ENCODE assay signal across 7 mouse cellular contexts in the genomic region with DNA sequence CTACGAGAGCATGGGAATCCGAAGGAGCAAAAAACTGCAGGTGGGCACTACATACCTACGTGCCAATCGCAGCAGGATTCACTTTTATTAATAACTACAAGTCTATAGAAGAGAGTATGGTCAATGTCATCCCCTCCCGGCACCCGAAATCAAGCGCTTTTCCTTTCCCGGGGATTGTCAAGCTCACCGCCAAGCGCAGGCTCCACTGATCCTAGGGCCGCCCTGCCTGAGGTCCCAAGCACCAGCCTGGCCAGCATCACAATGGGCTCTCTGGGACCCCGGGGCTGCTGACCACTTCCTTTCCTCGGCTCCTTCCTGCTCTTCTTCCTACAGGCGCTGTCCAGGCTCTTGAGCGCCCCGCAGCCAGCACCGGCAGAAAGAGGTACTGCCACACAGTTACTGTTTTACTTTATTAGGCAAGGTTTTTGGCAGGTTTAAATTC. TPM values are rescaled to one million over a fixed set of nuclear protein-coding genes. Genes with fewer than 3 reads are reported as not detected.
DNase-seq lines count a peak whose midpoint lies in the region; ATAC-seq and TF ChIP-seq lines count a peak whose summit lies in the region.

TSS of gene Usp45 (plus strand) at position 294 of the 442 bp plus-strand sequence.
TSS of gene Tstd3 (minus strand) at position 350 of the 442 bp plus-strand sequence.

- TF ChIP-seq POLR2A in kidney, adult 2 months (IDR thresholded peaks at IDR 0.05; ENCODE audit: low read depth, low read length), result no peak

- peak; percentile 81 for TF ChIP-seq CTCF in kidney, adult 2 months (conservative IDR thresholded peaks at IDR 0.05; ENCODE audit: insufficient read depth, insufficient read length, low read depth, low read length)

- peak within 1 kb of the TSS; percentile 66 for H3K4me3 ChIP-seq in embryonic facial prominence, embryonic 12.5 days
- peak within 1 kb of the TSS; percentile 97 for H3K4me3 ChIP-seq in kidney, adult 2 months (ENCODE audit: insufficient read depth, low read depth, low read length)
- H3K4me3 ChIP-seq in limb, embryonic 11.5 days (ENCODE audit: low read depth, low read length), result peak within 1 kb of the TSS; percentile 61
- peak within 1 kb of the TSS; percentile 68 for H3K4me3 ChIP-seq in midbrain, embryonic 13.5 days (replicated peaks)

- no peaks in the 10 kb centered on the region for H3K36me3 ChIP-seq in embryonic facial prominence, embryonic 12.5 days
- no peaks in the 10 kb centered on the region for H3K36me3 ChIP-seq in kidney, adult 2 months (ENCODE audit: control insufficient read depth, insufficient read depth, low read length)
- H3K36me3 ChIP-seq in limb, embryonic 11.5 days (ENCODE audit: control insufficient read depth, insufficient read depth, low read length), result no peaks in the 10 kb centered on the region
- H3K36me3 ChIP-seq in midbrain, embryonic 13.5 days, result no peaks in the 10 kb centered on the region

- peak within 1 kb of the TSS; percentile 49 for H3K9ac ChIP-seq in embryonic facial prominence, embryonic 12.5 days
- H3K9ac ChIP-seq in limb, embryonic 11.5 days (ENCODE audit: low read length), result peak within 1 kb of the TSS; percentile 57
- H3K9ac ChIP-seq in midbrain, embryonic 13.5 days (replicated peaks), result peak within 1 kb of the TSS; percentile 79

- H3K9me3 ChIP-seq in embryonic facial prominence, embryonic 12.5 days, result no peaks in the 10 kb centered on the region
- no peaks in the 10 kb centered on the region for H3K9me3 ChIP-seq in limb, embryonic 11.5 days (ENCODE audit: control insufficient read depth, low read length)
- H3K9me3 ChIP-seq in midbrain, embryonic 13.5 days, result no peaks in the 10 kb centered on the region

- 2% methylated on average over 17 of the region's 17 CpGs for WGBS in embryonic facial prominence, embryonic 12.5 days
- under 1% methylated on average over 17 of the region's 17 CpGs for WGBS in kidney, adult 2 months
- 2% methylated on average over 17 of the region's 17 CpGs for WGBS in limb, embryonic 11.5 days
- WGBS in midbrain, embryonic 13.5 days, result under 1% methylated on average over 17 of the region's 17 CpGs

- no peaks in the 10 kb centered on the region for H3K27me3 ChIP-seq in embryonic facial prominence, embryonic 12.5 days
- H3K27me3 ChIP-seq in kidney, adult 2 months (replicated peaks; ENCODE audit: control insufficient read depth, insufficient read depth, low read length), result no peaks in the 10 kb centered on the region
- no peaks in the 10 kb centered on the region for H3K27me3 ChIP-seq in limb, embryonic 11.5 days (ENCODE audit: control insufficient read depth, insufficient read depth, low read length)
- no peaks in the 10 kb centered on the region for H3K27me3 ChIP-seq in midbrain, embryonic 13.5 days

- ATAC-seq in embryonic facial prominence, embryonic 12.5 days (ENCODE audit: insufficient number of reproducible peaks, insufficient read depth, low FRiP score, low TSS enrichment), result no peak
- ATAC-seq in limb, embryonic 11.5 days (ENCODE audit: insufficient number of reproducible peaks, low FRiP score, low TSS enrichment, low read depth), result peak; percentile 70; the same call in 1 of the 2 replicates
- peak; percentile 98 for ATAC-seq in midbrain, embryonic 13.5 days

- no peak within 1 kb of the TSS for H3K27ac ChIP-seq in embryonic facial prominence, embryonic 12.5 days
- H3K27ac ChIP-seq in kidney, adult 2 months (ENCODE audit: insufficient read depth, low read depth, low read length), result no peak within 1 kb of the TSS
- H3K27ac ChIP-seq in limb, embryonic 11.5 days (replicated peaks; ENCODE audit: low read depth, low read length), result no peak within 1 kb of the TSS
- H3K27ac ChIP-seq in midbrain, embryonic 13.5 days, result peak within 1 kb of the TSS; percentile 71

- peak; percentile 77 for DNase-seq in adrenal gland, postnatal 25 days
- peak; percentile 85 for DNase-seq in heart, adult 18-20 months
- DNase-seq in kidney, adult 2 months, result peak; percentile 89
- peak; percentile 80 for DNase-seq in limb, embryonic 11.5 days (ENCODE audit: low spot score)
- DNase-seq in spleen, adult 12 weeks (ENCODE audit: low spot score), result peak; percentile 67

- peak within 1 kb of the TSS; percentile 72 for H3K4me2 ChIP-seq in embryonic facial prominence, embryonic 12.5 days (replicated peaks)
- H3K4me2 ChIP-seq in limb, embryonic 11.5 days (ENCODE audit: low read depth, severe bottlenecking), result peak within 1 kb of the TSS; percentile 67
- H3K4me2 ChIP-seq in midbrain, embryonic 13.5 days (replicated peaks), result peak within 1 kb of the TSS; percentile 72

- H3K4me1 ChIP-seq in embryonic facial prominence, embryonic 12.5 days, result no peaks in the 10 kb centered on the region
- H3K4me1 ChIP-seq in kidney, adult 2 months (ENCODE audit: control insufficient read depth, insufficient read depth, low read length), result no peaks in the 10 kb centered on the region
- H3K4me1 ChIP-seq in limb, embryonic 11.5 days (ENCODE audit: control insufficient read depth, insufficient read depth, low read length), result no peaks in the 10 kb centered on the region
- H3K4me1 ChIP-seq in midbrain, embryonic 13.5 days (replicated peaks), result peaks cover 5% of the 10 kb centered on the region; the same call in 1 of the 2 replicates

RNA-seq across cellular contexts. Expression of gene Usp45, which starts in this region (rescaled TPM):
- total RNA-seq in adrenal gland, postnatal 25 days (2021), result 21.6 and 23.3 TPM in 2 replicates
- polyA plus RNA-seq in embryonic facial prominence, embryonic 12.5 days (2016; fragmentation: Nextera tagmentation; extraction: Ambion mirVana), result 9.9 and 12.4 TPM in 2 replicates
- total RNA-seq in heart, adult 18-20 months (2021), result 10 to 100 TPM; 12.4 to 12.5 TPM
- 2.6 and 2.8 TPM in 2 replicates for polyA plus RNA-seq in kidney, adult 2 months (2012; rRNA removed)
- 11.8 and 12.1 TPM in 2 replicates for polyA plus RNA-seq in limb, embryonic 11.5 days (2014; fragmentation: Nextera tagmentation; extraction: Ambion mirVana)
- 7.5 and 7.8 TPM in 2 replicates for polyA plus RNA-seq in midbrain, embryonic 13.5 days (2015; fragmentation: Nextera tagmentation; extraction: Ambion mirVana)

RNA-seq across cellular contexts. Expression of gene Tstd3, which starts in this region (rescaled TPM):
- total RNA-seq in adrenal gland, postnatal 25 days (2021), result 8.8 and 14.8 TPM in 2 replicates
- 13.2 and 13.7 TPM in 2 replicates for polyA plus RNA-seq in embryonic facial prominence, embryonic 12.5 days (2016; fragmentation: Nextera tagmentation; extraction: Ambion mirVana)
- 10 to 100 TPM; 17.6 to 17.8 TPM for total RNA-seq in heart, adult 18-20 months (2021)
- 3.0 and 3.9 TPM in 2 replicates for polyA plus RNA-seq in kidney, adult 2 months (2012; rRNA removed)
- 10.7 and 11.6 TPM in 2 replicates for polyA plus RNA-seq in limb, embryonic 11.5 days (2014; fragmentation: Nextera tagmentation; extraction: Ambion mirVana)
- 28.5 and 30.6 TPM in 2 replicates for polyA plus RNA-seq in midbrain, embryonic 13.5 days (2015; fragmentation: Nextera tagmentation; extraction: Ambion mirVana)
